Mouse (Mus musculus) heart, adult 10 weeks (tissue): ENCODE data around the gene Cux1. TPM values are rescaled to one million over a fixed set of nuclear protein-coding genes. Genes with fewer than 3 reads are reported as not detected.

ENCODE experiments used
- polyA plus RNA-seq: library from polyadenylated mRNA; stranded (reverse); fragments of 350-450 nt; fragmentation: Illumina TruSeq; extraction: RNeasy Lipid Tissue Mini Kit (QIAGEN cat#74804); gene quantifications from one replicate; pipeline ENCODE4 v1.2.3, GENCODE M21; 2014; ENCODE audit warnings: low read depth, low replicate concordance

The Cux1 gene
- polyA plus RNA-seq = 63.6 TPM

GRCm38 (mm10) chr5:136567176-136568025 is at the start of gene Cux1:
Gene Cux1 (minus strand): TSS chr5:136567490.

GRCm38 (mm10) chr5:136246452-136246838 is 320.8 kb downstream of the Cux1 start, which contains the start of gene Sh2b2:
Gene Sh2b2 (minus strand): TSS chr5:136246556.

GRCm38 (mm10) chr5:136198474-136199391 is 368.6 kb downstream of the Cux1 start, which contains the start of gene Prkrip1:
Gene Prkrip1 (minus strand): TSS chr5:136198963.

Other genes with a start within 250 kb of the Cux1 start
- gene Myl10, start 125.7 kb upstream of the Cux1 start, polyA plus RNA-seq = not detected